ENCODE assay signal across 18 mouse cellular contexts in the genomic region with DNA sequence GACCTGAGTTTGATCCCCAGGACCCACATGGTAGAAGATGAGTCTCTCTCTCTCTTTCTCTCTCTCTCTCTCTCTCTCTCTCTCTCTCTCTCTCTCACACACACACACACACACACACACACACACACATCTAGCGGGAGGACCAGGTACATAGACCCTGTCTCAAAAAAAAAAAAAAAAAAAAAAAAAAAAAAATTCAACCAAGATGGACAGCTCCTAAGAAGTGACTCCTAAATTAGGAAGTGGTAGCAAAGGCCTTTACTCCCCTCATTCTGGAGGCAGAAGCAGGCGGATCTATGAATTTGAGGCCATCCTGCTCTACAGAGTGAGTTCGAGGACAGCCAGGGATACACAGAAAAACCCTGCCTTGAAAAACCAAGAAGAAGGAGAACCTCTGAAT.
"Had no signal": no experiment of that assay in that cellular context is flagged by ENCODE, and none has a peak within 500 bp of the region (broad histone marks: within the 10 kb centered on the region; RNA-seq: fewer than 3 reads in every experiment).

No protein-coding gene starts in this region.

- ATAC-seq: intestine, postnatal 0 days had no signal

- H3K9me3 ChIP-seq: heart, embryonic 12.5 days; hindbrain, embryonic 10.5 days; hindbrain, embryonic 12.5 days; intestine, embryonic 15.5 days; kidney, embryonic 15.5 days; limb, embryonic 10.5 days; limb, embryonic 12.5 days had no signal

- H3K27me3 ChIP-seq: heart, embryonic 12.5 days; hindbrain, embryonic 12.5 days; intestine, embryonic 15.5 days; kidney, embryonic 15.5 days; limb, embryonic 12.5 days had no signal

- DNase-seq: gastrocnemius, postnatal 14 days; gastrocnemius, postnatal 36 days; heart, adult 11 months; heart, adult 2 months; heart, postnatal 10 days; heart, postnatal 4 days; kidney, adult 18-20 months; kidney, adult 8-10 months; kidney, postnatal 25 days; kidney, postnatal 4 days had no signal
